Mouse (Mus musculus): ENCODE data around the gene Creb5.

Gene Creb5

GRCm38 (mm10) chr6:53696471-53696870 is 409.4 kb downstream of the Creb5 start:
- DNase-seq (ENCODE audit: low spot score in 2 of 2), result no peak

- no peak for DNase-seq (ENCODE audit: low spot score in 2 of 2)
These were observed 409.9 kb downstream of the Creb5 start for GRCm38 (mm10) chr6:53696921-53697320.

GRCm38 (mm10) chr6:53698128-53698749 is 411.2 kb downstream of the Creb5 start:
- DNase-seq (ENCODE audit: low spot score in 2 of 2), result no peak

- peak in 1 of 2 experiments; percentile 13 for DNase-seq (ENCODE audit: low spot score in 2 of 2)
These were observed 417.4 kb downstream of the Creb5 start for GRCm38 (mm10) chr6:53704440-53704839.

- no peak for DNase-seq (ENCODE audit: low spot score in 2 of 2)
These were observed 419.7 kb downstream of the Creb5 start for GRCm38 (mm10) chr6:53706604-53707330.

- no peak for DNase-seq (ENCODE audit: low spot score in 2 of 2)
These were observed 420.7 kb downstream of the Creb5 start for GRCm38 (mm10) chr6:53707795-53708194.

GRCm38 (mm10) chr6:53709694-53710442 is 422.8 kb downstream of the Creb5 start:
- no peak for DNase-seq (ENCODE audit: low spot score in 2 of 2)

GRCm38 (mm10) chr6:53710560-53710959 is 423.5 kb downstream of the Creb5 start:
- DNase-seq (ENCODE audit: low spot score in 2 of 2), result no peak

- DNase-seq (ENCODE audit: low spot score in 2 of 2), result no peak
These were observed 426.1 kb downstream of the Creb5 start for GRCm38 (mm10) chr6:53713152-53713551.

GRCm38 (mm10) chr6:53714908-53715321 is 427.8 kb downstream of the Creb5 start:
- DNase-seq (ENCODE audit: low spot score in 2 of 2), result peak; percentile 75 to 76

GRCm38 (mm10) chr6:53716013-53716412 is 428.9 kb downstream of the Creb5 start:
- no peak for DNase-seq (ENCODE audit: low spot score in 2 of 2)

GRCm38 (mm10) chr6:53720009-53720408 is 432.9 kb downstream of the Creb5 start:
- no peak for DNase-seq (ENCODE audit: low spot score in 2 of 2)

GRCm38 (mm10) chr6:53721595-53721994 is 434.5 kb downstream of the Creb5 start:
- peak; percentile 34 to 57 for DNase-seq (ENCODE audit: low spot score in 2 of 2)

GRCm38 (mm10) chr6:53722694-53723093 is 435.6 kb downstream of the Creb5 start:
- DNase-seq (ENCODE audit: low spot score in 2 of 2), result no peak

- DNase-seq (ENCODE audit: low spot score in 2 of 2), result no peak
These were observed 443.4 kb downstream of the Creb5 start for GRCm38 (mm10) chr6:53730487-53730886.

GRCm38 (mm10) chr6:53730996-53731485 is 444.0 kb downstream of the Creb5 start:
- DNase-seq (ENCODE audit: low spot score in 2 of 2), result no peak

- DNase-seq (ENCODE audit: low spot score in 2 of 2), result no peak
These were observed 446.5 kb downstream of the Creb5 start for GRCm38 (mm10) chr6:53733546-53733945.

- no peak for DNase-seq (ENCODE audit: low spot score in 2 of 2)
These were observed 446.9 kb downstream of the Creb5 start for GRCm38 (mm10) chr6:53733999-53734398.

GRCm38 (mm10) chr6:53735696-53736095 is 448.6 kb downstream of the Creb5 start:
- DNase-seq (ENCODE audit: low spot score in 2 of 2), result no peak

GRCm38 (mm10) chr6:53738206-53738605 is 451.1 kb downstream of the Creb5 start:
- DNase-seq (ENCODE audit: low spot score in 2 of 2), result no peak

- DNase-seq (ENCODE audit: low spot score in 2 of 2), result no peak
These were observed 454.2 kb downstream of the Creb5 start for GRCm38 (mm10) chr6:53741222-53741621.
